Mouse (Mus musculus): Measurements from ENCODE around the gene Oas3. TPM values are rescaled to one million over a fixed set of nuclear protein-coding genes. Genes with fewer than 3 reads are reported as not detected.
A peak's percentile ranks its signal among the peaks of the same experiment; 100 is the strongest.

Oas3 gene
- polyA plus RNA-seq (2014; fragmentation: Nextera tagmentation; extraction: Ambion mirVana): not detected in 2 replicates

DNA sequence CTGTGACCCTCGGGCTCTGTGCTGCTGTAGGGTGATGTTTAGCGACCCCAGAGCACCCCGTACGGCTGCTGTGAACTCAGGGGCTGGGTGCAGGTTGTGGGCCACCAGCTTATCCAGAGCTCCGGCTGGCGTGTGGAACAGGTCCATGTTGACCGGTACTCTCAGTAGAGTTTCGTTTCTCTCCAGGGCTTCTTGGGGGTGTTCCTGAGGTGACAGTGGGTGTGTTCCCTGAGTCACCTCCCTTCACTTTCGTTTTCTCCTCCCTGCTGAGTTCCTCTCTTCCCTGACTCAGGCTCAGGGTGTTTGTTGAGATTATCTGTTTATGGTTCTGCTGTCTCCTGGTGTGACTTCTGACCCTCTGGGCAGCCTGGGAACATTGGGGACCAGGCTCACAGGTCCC, at the start of gene Oas3:
TSS of gene Oas3 (minus strand) at position 184 of the 400 bp plus-strand sequence.
- Histone ChIP-seq H3K9ac (replicated peaks; ENCODE audit: low read depth, low read length) (no peak within 1 kb of the TSS), H3K27ac (ENCODE audit: low read length) (no peak within 1 kb of the TSS), H3K4me2 (replicated peaks; ENCODE audit: low read depth, low read length) (no peak within 1 kb of the TSS), H3K27me3 (ENCODE audit: control insufficient read depth, insufficient read depth, low read length) (no peaks in the 10 kb centered on the region), H3K4me1 (ENCODE audit: control insufficient read depth, insufficient read depth, low read length) (no peaks in the 10 kb centered on the region), H3K36me3 (ENCODE audit: control insufficient read depth, insufficient read depth, low read length) (no peaks in the 10 kb centered on the region), H3K9me3 (ENCODE audit: control insufficient read depth, low read depth, low read length) (no peaks in the 10 kb centered on the region), H3K4me3 (ENCODE audit: low read depth, low read length) (no peak within 1 kb of the TSS)
- no peak for ATAC-seq (ENCODE audit: insufficient number of reproducible peaks, insufficient read depth, low FRiP score, low read depth)
- WGBS: 73% methylated on average over 9 of the region's 9 CpGs

DNA sequence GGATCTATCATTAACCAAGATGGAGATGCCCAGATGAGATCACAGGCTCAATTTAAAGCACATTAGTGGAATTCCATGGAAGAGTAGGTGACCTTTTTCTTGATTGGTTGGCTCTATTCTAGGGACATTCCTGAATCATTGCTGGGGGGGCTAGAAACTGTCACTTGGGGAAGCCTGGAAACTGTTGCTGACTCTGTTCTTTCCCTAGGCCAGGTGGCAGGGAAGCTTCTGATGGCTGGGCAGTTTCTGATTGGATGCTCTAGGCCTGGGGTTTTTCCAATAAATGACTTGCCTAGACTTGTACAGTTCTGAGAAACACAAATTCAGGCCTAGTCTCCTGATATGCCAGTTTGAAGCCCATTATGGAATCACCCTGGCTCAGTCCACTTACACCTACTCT, 41.5 kb upstream of the Oas3 start:
- Histone ChIP-seq H3K4me3 (ENCODE audit: low read depth, low read length) (no peak overlapping the region), H3K27ac (ENCODE audit: low read length) (no peak overlapping the region), H3K36me3 (ENCODE audit: control insufficient read depth, insufficient read depth, low read length) (no peaks in the 10 kb centered on the region), H3K4me1 (ENCODE audit: control insufficient read depth, insufficient read depth, low read length) (no peaks in the 10 kb centered on the region), H3K4me2 (replicated peaks; ENCODE audit: low read depth, low read length) (no peak overlapping the region), H3K27me3 (ENCODE audit: control insufficient read depth, insufficient read depth, low read length) (no peaks in the 10 kb centered on the region), H3K9me3 (ENCODE audit: control insufficient read depth, low read depth, low read length) (peaks cover 5% of the 10 kb centered on the region; the same call in 1 of the 2 replicates), H3K9ac (replicated peaks; ENCODE audit: low read depth, low read length) (no peak overlapping the region)
- no peak for ATAC-seq (ENCODE audit: insufficient number of reproducible peaks, insufficient read depth, low FRiP score, low read depth)

DNA sequence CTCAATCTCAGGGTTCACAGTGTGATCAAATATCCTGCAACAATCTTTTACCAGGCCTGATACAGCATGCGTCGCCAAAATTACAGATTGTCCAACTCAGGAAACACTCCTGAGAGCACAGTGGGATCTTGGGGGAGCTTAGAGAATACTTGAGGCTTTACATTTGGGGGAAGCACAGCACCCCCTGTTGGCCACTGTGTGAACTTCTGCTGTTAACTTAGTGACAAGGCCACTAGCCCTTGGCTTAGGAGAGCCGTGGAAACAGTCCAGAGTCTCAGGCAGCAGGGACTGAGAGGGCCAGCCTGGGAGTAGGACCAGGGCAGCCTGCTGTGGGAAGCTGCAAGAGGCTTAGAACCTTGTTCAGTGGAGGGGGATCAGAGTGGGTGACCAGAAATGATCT, 38.5 kb upstream of the Oas3 start:
- Histone ChIP-seq H3K27ac (ENCODE audit: low read length) (no peak overlapping the region), H3K27me3 (ENCODE audit: control insufficient read depth, insufficient read depth, low read length) (no peaks in the 10 kb centered on the region), H3K4me1 (ENCODE audit: control insufficient read depth, insufficient read depth, low read length) (peaks cover 4% of the 10 kb centered on the region; the same call in 1 of the 2 replicates), H3K4me2 (replicated peaks; ENCODE audit: low read depth, low read length) (no peak overlapping the region), H3K36me3 (ENCODE audit: control insufficient read depth, insufficient read depth, low read length) (no peaks in the 10 kb centered on the region), H3K4me3 (ENCODE audit: low read depth, low read length) (no peak overlapping the region), H3K9me3 (ENCODE audit: control insufficient read depth, low read depth, low read length) (peaks cover 5% of the 10 kb centered on the region; the same call in 1 of the 2 replicates), H3K9ac (replicated peaks; ENCODE audit: low read depth, low read length) (no peak overlapping the region)
- WGBS: 55% methylated on average over 3 of the region's 3 CpGs
- ATAC-seq (ENCODE audit: insufficient number of reproducible peaks, insufficient read depth, low FRiP score, low read depth): no peak

- peaks cover 4% of the 10 kb centered on the region; the same call in 1 of the 2 replicates for H3K4me1 ChIP-seq (ENCODE audit: control insufficient read depth, insufficient read depth, low read length)
- H3K36me3 ChIP-seq (ENCODE audit: control insufficient read depth, insufficient read depth, low read length): no peaks in the 10 kb centered on the region
- 74% methylated on average over 6 of the region's 6 CpGs for whole genome bisulfite sequencing
- H3K4me2 ChIP-seq (replicated peaks; ENCODE audit: low read depth, low read length): peak overlapping the region; percentile 48
- no peak overlapping the region for H3K9ac ChIP-seq (replicated peaks; ENCODE audit: low read depth, low read length)
- ATAC-seq (ENCODE audit: insufficient number of reproducible peaks, insufficient read depth, low FRiP score, low read depth): no peak
- no peak overlapping the region for H3K27ac ChIP-seq (ENCODE audit: low read length)
- H3K27me3 ChIP-seq (ENCODE audit: control insufficient read depth, insufficient read depth, low read length): no peaks in the 10 kb centered on the region
- no peaks in the 10 kb centered on the region for H3K9me3 ChIP-seq (ENCODE audit: control insufficient read depth, low read depth, low read length)
- H3K4me3 ChIP-seq (ENCODE audit: low read depth, low read length): peak overlapping the region; percentile 26; the same call in 1 of the 2 replicates
These were observed 35.6 kb upstream of the Oas3 start for GRCm38 (mm10) chr5:120813023-120813422.

DNA sequence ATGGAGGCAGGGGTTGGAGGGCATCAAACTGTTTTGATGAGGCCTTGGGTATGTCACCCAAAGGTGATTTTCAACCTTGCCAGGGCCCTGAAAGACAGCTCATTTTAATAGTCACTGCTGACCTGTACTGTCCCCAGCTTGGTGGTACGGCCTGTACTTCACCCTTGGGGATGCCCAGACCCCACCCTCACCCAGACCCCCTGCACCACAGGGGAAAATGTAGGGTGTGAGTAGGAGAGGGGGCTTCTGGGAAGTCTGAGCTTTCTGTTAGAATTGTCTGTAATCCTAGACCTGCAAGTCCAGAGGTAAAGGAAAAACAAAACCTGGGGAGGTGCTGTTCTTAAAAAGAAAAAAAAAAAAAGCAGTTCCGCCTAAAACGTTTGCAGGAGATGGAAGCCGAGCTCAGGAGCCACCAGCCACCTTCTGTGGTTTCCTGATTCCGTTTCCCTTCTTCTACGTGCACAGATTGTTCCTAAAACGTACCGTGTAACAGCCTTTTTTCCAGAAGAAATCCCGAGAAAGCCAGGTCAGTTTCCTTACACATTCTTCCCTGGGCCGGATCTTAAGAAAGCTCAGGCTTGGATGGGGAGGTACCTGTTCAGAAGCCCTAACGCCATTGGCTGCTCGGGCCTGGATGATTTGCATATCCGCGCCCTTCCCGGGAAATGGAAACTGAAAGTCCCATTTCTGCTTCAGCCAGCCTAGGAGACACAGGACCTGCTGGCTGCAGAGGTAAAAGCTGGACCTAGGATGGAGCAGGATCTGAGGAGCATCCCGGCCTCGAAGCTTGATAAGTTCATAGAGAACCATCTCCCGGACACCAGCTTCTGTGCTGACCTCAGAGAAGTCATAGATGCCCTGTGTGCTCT, 34.7 kb upstream of the Oas3 start, which contains the start of gene Oas1c:
TSS of gene Oas1c (minus strand) at position 564 of the 869 bp plus-strand sequence.
- WGBS: 5% methylated on average over 18 of the region's 18 CpGs
- Histone ChIP-seq H3K4me3 (ENCODE audit: low read depth, low read length) (peak within 1 kb of the TSS; percentile 26), H3K36me3 (ENCODE audit: control insufficient read depth, insufficient read depth, low read length) (no peaks in the 10 kb centered on the region), H3K4me1 (ENCODE audit: control insufficient read depth, insufficient read depth, low read length) (peaks cover 4% of the 10 kb centered on the region; the same call in 1 of the 2 replicates), H3K9ac (replicated peaks; ENCODE audit: low read depth, low read length) (no peak within 1 kb of the TSS; the same call in 1 of the 2 replicates), H3K4me2 (replicated peaks; ENCODE audit: low read depth, low read length) (peak within 1 kb of the TSS; percentile 48), H3K9me3 (ENCODE audit: control insufficient read depth, low read depth, low read length) (no peaks in the 10 kb centered on the region), H3K27me3 (ENCODE audit: control insufficient read depth, insufficient read depth, low read length) (no peaks in the 10 kb centered on the region), H3K27ac (ENCODE audit: low read length) (peak within 1 kb of the TSS; percentile 17; the same call in 1 of the 2 replicates)
- peak; percentile 86 for ATAC-seq (ENCODE audit: insufficient number of reproducible peaks, insufficient read depth, low FRiP score, low read depth)

GRCm38 (mm10) chr5:120809171-120809570, 31.7 kb upstream of the Oas3 start:
- Histone ChIP-seq H3K4me3 (ENCODE audit: low read depth, low read length) (no peak overlapping the region), H3K36me3 (ENCODE audit: control insufficient read depth, insufficient read depth, low read length) (no peaks in the 10 kb centered on the region), H3K9ac (replicated peaks; ENCODE audit: low read depth, low read length) (no peak overlapping the region), H3K9me3 (ENCODE audit: control insufficient read depth, low read depth, low read length) (no peaks in the 10 kb centered on the region), H3K4me2 (replicated peaks; ENCODE audit: low read depth, low read length) (no peak overlapping the region), H3K27me3 (ENCODE audit: control insufficient read depth, insufficient read depth, low read length) (no peaks in the 10 kb centered on the region), H3K27ac (ENCODE audit: low read length) (no peak overlapping the region), H3K4me1 (ENCODE audit: control insufficient read depth, insufficient read depth, low read length) (peaks cover 4% of the 10 kb centered on the region; the same call in 1 of the 2 replicates)
- WGBS: 44% methylated on average over 6 of the region's 6 CpGs
- ATAC-seq (ENCODE audit: insufficient number of reproducible peaks, insufficient read depth, low FRiP score, low read depth): no peak

DNA sequence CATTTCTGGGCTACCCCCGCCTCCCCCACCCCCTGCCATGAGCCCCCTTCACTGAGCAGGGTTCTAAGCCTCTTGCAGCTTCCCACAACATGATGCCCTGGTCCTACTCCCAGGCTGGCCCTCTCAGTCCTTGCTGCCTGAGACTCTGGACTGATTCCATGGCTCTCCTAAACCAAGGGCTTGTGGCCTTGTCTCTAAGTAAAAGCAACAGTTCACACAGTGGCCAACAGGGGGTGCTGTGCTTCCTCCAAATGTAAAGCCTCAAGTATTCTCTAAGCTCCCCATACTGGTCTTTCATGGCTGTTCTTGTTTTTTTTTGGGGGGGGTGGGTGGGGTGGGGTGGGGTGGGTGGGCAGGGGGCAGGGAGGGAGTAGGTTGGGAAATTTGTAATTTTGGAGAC, 29.0 kb upstream of the Oas3 start:
- WGBS: 94% methylated on average over 1 of the region's 1 CpGs
- no peaks in the 10 kb centered on the region for H3K4me1 ChIP-seq (ENCODE audit: control insufficient read depth, insufficient read depth, low read length)

GRCm38 (mm10) chr5:120803596-120803995, 26.1 kb upstream of the Oas3 start:
- no peak overlapping the region for H3K27ac ChIP-seq (ENCODE audit: low read length)
- H3K4me1 ChIP-seq (ENCODE audit: control insufficient read depth, insufficient read depth, low read length): no peaks in the 10 kb centered on the region
- WGBS: 61% methylated on average over 2 of the region's 2 CpGs
- no peaks in the 10 kb centered on the region for H3K27me3 ChIP-seq (ENCODE audit: control insufficient read depth, insufficient read depth, low read length)
- ATAC-seq (ENCODE audit: insufficient number of reproducible peaks, insufficient read depth, low FRiP score, low read depth): no peak
- H3K4me2 ChIP-seq (replicated peaks; ENCODE audit: low read depth, low read length): no peak overlapping the region
- H3K9me3 ChIP-seq (ENCODE audit: control insufficient read depth, low read depth, low read length): no peaks in the 10 kb centered on the region
- no peak overlapping the region for H3K9ac ChIP-seq (replicated peaks; ENCODE audit: low read depth, low read length)
- no peaks in the 10 kb centered on the region for H3K36me3 ChIP-seq (ENCODE audit: control insufficient read depth, insufficient read depth, low read length)
- H3K4me3 ChIP-seq (ENCODE audit: low read depth, low read length): no peak overlapping the region

More for the DNA sequence above, 29.0 kb upstream of the Oas3 start:
- Histone ChIP-seq H3K36me3 (ENCODE audit: control insufficient read depth, insufficient read depth, low read length) (no peaks in the 10 kb centered on the region), H3K9ac (replicated peaks; ENCODE audit: low read depth, low read length) (no peak overlapping the region), H3K9me3 (ENCODE audit: control insufficient read depth, low read depth, low read length) (no peaks in the 10 kb centered on the region), H3K4me2 (replicated peaks; ENCODE audit: low read depth, low read length) (no peak overlapping the region), H3K4me3 (ENCODE audit: low read depth, low read length) (no peak overlapping the region), H3K27me3 (ENCODE audit: control insufficient read depth, insufficient read depth, low read length) (no peaks in the 10 kb centered on the region), H3K27ac (ENCODE audit: low read length) (no peak overlapping the region)
- ATAC-seq (ENCODE audit: insufficient number of reproducible peaks, insufficient read depth, low FRiP score, low read depth): no peak
